Mouse (Mus musculus) heart, embryonic 16.5 days (tissue): ENCODE measurements around the gene Ces1b. TPM values are rescaled to one million over a fixed set of nuclear protein-coding genes. Genes with fewer than 3 reads are reported as not detected.

ENCODE experiments used
- ATAC-seq: fragments of 200-750 bp; cut with Nextera tagmentation; replicated peaks from 2 replicates; pipeline ENCODE4 v1.8.0; 2017; ENCODE audit warnings: moderate number of reproducible peaks; ENCODE audit not compliant: insufficient read depth, low FRiP score; ENCODE audit errors: extremely low read depth
- H3K27ac ChIP-seq: fragments of 300-500 bp; sonication (generic); 2 replicates; pipeline ENCODE4 v1.5.1; 2014; ENCODE audit warnings: mild to moderate bottlenecking, low read length, control low read depth, moderate library complexity
- H3K27me3 ChIP-seq: fragments of 300-500 bp; sonication (generic); 2 replicates; pipeline ENCODE4 v1.6.1; 2014; ENCODE audit warnings: low read length, mixed read lengths; ENCODE audit not compliant: control insufficient read depth, insufficient read depth
- H3K36me3 ChIP-seq: fragments of 300-500 bp; sonication (generic); 2 replicates; pipeline ENCODE4 v1.6.1; 2014; ENCODE audit not compliant: control insufficient read depth, insufficient read depth
- H3K4me1 ChIP-seq: fragments of 300-500 bp; sonication (generic); 2 replicates; pipeline ENCODE4 v1.6.1; 2014; ENCODE audit warnings: low read length, mixed read lengths; ENCODE audit not compliant: control insufficient read depth, insufficient read depth
- H3K4me2 ChIP-seq: fragments of 300-500 bp; sonication (generic); 2 replicates; pipeline ENCODE4 v1.6.1; 2014; ENCODE audit warnings: low read depth, mild to moderate bottlenecking, control low read depth, low read length
- H3K4me3 ChIP-seq: fragments of 300-500 bp; sonication (generic); 2 replicates; pipeline ENCODE4 v1.5.1; 2014; ENCODE audit warnings: mild to moderate bottlenecking, control low read depth, low read length
- H3K9ac ChIP-seq: fragments of 300-500 bp; sonication (generic); 2 replicates; pipeline ENCODE4 v1.6.1; 2014; ENCODE audit warnings: low read length, control low read depth
- H3K9me3 ChIP-seq: fragments of 300-500 bp; sonication (generic); replicated peaks from 2 replicates; pipeline ENCODE4 v1.6.1; 2016; ENCODE audit warnings: low read length; ENCODE audit not compliant: control insufficient read depth
- WGBS: fragments of 180-500 bp; shearing (Covaris S2); extraction: QIAGEN DNeasy Blood & Tissue Kit; methylation state at CpG from one replicate; pipeline ENCODE4 v1.1.7; 2014; 5-methylcytosine and 5-hydroxymethylcytosine counted together
- polyA plus RNA-seq: library from polyadenylated mRNA; unstranded; fragments of >200 nt; fragmentation: Nextera tagmentation; extraction: Ambion mirVana; gene quantifications from 2 replicates; pipeline ENCODE4 v1.2.1, GENCODE M21; 2015

The Ces1b gene
- 0.19 and 0.37 TPM in 2 replicates for polyA plus RNA-seq

DNA sequence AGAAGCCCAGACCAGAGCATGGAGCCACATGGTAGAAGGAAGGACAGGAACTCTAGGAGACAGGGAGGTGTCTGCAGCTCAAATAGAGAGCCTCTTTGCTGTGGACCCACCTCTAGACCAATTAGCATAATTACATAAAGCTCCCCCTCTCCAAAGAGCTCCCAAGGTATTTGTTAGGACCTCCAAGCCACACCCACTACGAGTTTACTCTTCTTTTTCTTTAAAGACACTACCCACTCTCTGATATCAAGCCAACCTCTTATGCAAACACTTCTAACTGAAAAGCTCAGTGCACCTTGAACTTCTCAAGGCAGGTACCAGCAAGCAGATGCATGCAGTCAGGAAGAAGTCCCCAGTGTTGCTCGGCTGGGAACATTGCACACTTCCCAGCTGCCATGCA, at the start of gene Ces1b:
Gene Ces1b (minus strand): TSS at position 131 of the 400 bp plus-strand sequence.
- H3K9me3 ChIP-seq = no peaks in the 10 kb centered on the region
- H3K4me3 ChIP-seq = no peak within 1 kb of the TSS
- WGBS = 55% methylated on average over 2 of the region's 2 CpGs
- no peak within 1 kb of the TSS for H3K4me2 ChIP-seq
- no peaks in the 10 kb centered on the region for H3K27me3 ChIP-seq
- H3K36me3 ChIP-seq = no peaks in the 10 kb centered on the region
- no peak for ATAC-seq
- H3K9ac ChIP-seq = no peak within 1 kb of the TSS
- no peak within 1 kb of the TSS for H3K27ac ChIP-seq
- no peaks in the 10 kb centered on the region for H3K4me1 ChIP-seq

DNA sequence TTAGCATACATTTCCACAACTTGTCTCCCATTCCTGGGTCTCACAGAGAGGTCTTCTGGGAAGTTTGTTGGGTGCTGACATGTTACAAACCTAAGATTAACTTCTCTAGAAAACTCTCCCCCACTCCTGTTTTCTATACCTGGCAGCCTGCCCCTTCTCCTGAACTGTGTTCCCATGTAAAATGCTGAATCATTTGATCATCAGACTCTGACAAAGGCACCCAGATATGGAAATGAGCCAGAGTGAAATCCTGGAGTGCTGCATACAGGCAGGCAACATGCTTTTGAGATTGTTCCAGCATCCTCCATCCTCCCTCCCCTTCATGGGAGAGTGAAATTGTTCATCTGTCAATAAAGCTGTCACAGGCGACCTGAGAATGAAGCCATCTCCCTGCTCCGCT, 46.7 kb upstream of the Ces1b start:
- WGBS = 65% methylated on average over 2 of the region's 2 CpGs
- H3K36me3 ChIP-seq = no peaks in the 10 kb centered on the region
- H3K27ac ChIP-seq = no peak overlapping the region
- H3K9ac ChIP-seq = no peak overlapping the region
- H3K27me3 ChIP-seq = no peaks in the 10 kb centered on the region
- no peaks in the 10 kb centered on the region for H3K9me3 ChIP-seq
- ATAC-seq = no peak
- H3K4me1 ChIP-seq = no peaks in the 10 kb centered on the region
- no peak overlapping the region for H3K4me2 ChIP-seq
- no peak overlapping the region for H3K4me3 ChIP-seq

DNA sequence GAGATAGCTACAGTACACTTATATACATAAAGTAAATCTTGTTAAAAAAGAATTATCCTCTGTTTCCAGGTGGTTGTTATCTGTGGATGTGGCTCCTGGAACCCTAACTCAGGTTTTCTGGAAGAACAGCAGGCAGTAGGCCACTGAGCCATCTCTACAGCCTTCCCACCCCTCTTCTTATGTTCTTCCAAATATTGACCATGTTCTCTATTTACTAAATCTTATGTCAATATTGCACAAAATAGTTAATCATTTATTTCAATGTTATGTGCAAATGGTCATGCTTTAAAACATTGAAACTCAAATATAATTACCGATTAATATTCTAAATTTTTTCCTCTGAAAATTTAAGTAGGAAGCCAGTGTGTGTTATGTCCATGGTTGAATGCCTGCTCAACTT, 42.2 kb upstream of the Ces1b start:
- WGBS = 86% methylated on average over 1 of the region's 1 CpGs

DNA sequence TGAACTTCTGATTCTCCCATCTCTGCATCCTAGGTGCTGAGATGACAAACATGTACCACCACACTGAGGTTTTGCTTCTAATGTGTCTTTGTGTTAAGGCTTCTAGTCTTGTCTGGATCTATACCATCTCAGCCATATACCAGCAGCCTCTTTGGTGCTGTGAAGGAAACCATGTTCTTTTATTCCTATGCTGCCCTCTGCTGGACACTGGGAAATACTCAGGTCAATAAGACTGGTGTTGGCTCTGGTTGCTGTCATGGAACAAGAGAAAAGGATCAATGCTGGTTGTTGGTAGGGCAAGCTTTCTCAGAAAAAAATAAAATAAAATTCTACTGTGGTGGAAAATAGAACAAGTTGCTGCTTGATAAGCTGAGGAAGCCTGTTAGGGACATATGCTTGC, 15.6 kb upstream of the Ces1b start:
- H3K4me2 ChIP-seq = no peak overlapping the region
- H3K27me3 ChIP-seq = no peaks in the 10 kb centered on the region
- no peak overlapping the region for H3K4me3 ChIP-seq
- H3K36me3 ChIP-seq = no peaks in the 10 kb centered on the region
- no peak overlapping the region for H3K27ac ChIP-seq
- H3K4me1 ChIP-seq = no peaks in the 10 kb centered on the region
- no peak overlapping the region for H3K9ac ChIP-seq
- H3K9me3 ChIP-seq = no peaks in the 10 kb centered on the region
- no peak for ATAC-seq

More for the DNA sequence above, 42.2 kb upstream of the Ces1b start:
- H3K4me3 ChIP-seq = no peak overlapping the region
- H3K27ac ChIP-seq = no peak overlapping the region
- H3K4me2 ChIP-seq = no peak overlapping the region
- H3K36me3 ChIP-seq = no peaks in the 10 kb centered on the region
- no peaks in the 10 kb centered on the region for H3K27me3 ChIP-seq
- no peaks in the 10 kb centered on the region for H3K4me1 ChIP-seq
- no peaks in the 10 kb centered on the region for H3K9me3 ChIP-seq
- ATAC-seq = no peak
- no peak overlapping the region for H3K9ac ChIP-seq

DNA sequence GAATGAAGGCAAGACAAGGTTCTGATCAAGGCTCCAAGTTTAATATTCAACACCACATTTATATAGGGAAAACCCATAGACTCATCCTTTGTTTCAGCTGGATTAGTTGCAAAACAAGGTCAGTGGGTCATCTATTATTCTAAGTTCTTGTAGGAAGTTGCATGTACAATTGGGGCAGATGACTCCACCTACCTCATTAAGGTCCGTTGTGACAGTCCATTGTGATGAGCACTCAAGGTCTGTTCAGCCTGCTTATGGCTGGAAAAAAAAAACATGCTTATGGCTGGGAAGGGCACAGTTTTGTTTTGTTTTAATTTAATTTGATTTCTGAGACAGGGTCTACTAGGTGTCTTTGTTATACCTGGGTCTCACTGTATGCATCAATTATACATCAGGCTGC, 11.5 kb upstream of the Ces1b start:
- Histone ChIP-seq H3K36me3 (no peaks in the 10 kb centered on the region), H3K4me1 (no peaks in the 10 kb centered on the region), H3K4me2 (no peak overlapping the region), H3K27me3 (no peaks in the 10 kb centered on the region), H3K4me3 (no peak overlapping the region), H3K9ac (no peak overlapping the region), H3K9me3 (no peaks in the 10 kb centered on the region), H3K27ac (no peak overlapping the region)
- no peak for ATAC-seq
- 72% methylated on average over 1 of the region's 1 CpGs for WGBS

- H3K27ac ChIP-seq = no peak overlapping the region
- H3K27me3 ChIP-seq = no peaks in the 10 kb centered on the region
- no peak overlapping the region for H3K4me2 ChIP-seq
- no peaks in the 10 kb centered on the region for H3K36me3 ChIP-seq
- no peaks in the 10 kb centered on the region for H3K4me1 ChIP-seq
- ATAC-seq = no peak
- H3K9me3 ChIP-seq = no peaks in the 10 kb centered on the region
- no peak overlapping the region for H3K9ac ChIP-seq
- 11% methylated on average over 2 of the region's 2 CpGs for WGBS
- no peak overlapping the region for H3K4me3 ChIP-seq
Measured at GRCm38 (mm10) chr8:93088686-93089122, 8.9 kb upstream of the Ces1b start.

DNA sequence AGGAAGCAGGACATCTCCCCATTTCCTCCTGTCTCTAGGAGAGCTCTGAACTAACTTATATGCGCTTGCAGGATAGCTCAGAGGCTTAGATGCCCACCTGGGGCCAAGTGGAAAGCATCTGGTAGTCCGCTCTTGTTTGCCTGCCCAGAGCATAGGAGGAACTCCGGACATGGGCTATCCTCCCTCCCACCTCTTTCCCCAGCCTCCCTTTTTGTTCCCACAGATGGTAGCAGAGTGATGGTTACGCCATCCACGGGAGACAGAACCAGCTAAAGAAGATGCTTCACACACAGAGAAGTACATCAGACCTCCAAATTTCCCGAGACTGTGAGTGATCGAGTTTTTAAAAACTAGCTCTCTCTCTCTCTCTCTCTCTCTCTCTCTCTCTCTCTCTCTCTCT, 8.4 kb upstream of the Ces1b start:
- Histone ChIP-seq H3K27me3 (no peaks in the 10 kb centered on the region), H3K27ac (no peak overlapping the region), H3K36me3 (no peaks in the 10 kb centered on the region), H3K9me3 (no peaks in the 10 kb centered on the region), H3K4me1 (no peaks in the 10 kb centered on the region), H3K9ac (no peak overlapping the region), H3K4me3 (no peak overlapping the region), H3K4me2 (no peak overlapping the region)
- 38% methylated on average over 7 of the region's 7 CpGs for WGBS
- no peak for ATAC-seq

DNA sequence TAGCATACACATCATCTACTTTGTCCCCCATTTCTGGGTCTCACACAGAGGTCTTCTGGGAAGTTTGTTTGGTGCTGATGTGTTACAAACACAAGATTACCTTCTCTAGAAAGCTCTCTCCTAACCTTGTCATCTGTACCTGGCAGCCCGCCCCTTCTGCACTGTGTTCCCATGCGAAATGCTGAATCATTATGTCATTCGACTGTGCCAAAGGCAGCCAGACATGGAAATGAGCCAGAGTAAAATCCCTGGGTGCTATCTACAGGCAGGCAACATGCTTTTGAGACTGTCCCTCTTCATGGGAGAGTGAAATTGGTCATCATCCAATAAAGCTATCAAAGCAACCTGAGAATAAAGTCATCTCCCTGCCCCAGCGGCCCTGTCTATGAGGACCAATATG, 4.6 kb downstream of the Ces1b start:
- Histone ChIP-seq H3K4me3 (no peak overlapping the region), H3K4me2 (no peak overlapping the region), H3K36me3 (no peaks in the 10 kb centered on the region), H3K4me1 (no peaks in the 10 kb centered on the region), H3K9ac (no peak overlapping the region), H3K27ac (no peak overlapping the region), H3K27me3 (no peaks in the 10 kb centered on the region), H3K9me3 (no peaks in the 10 kb centered on the region)
- 87% methylated on average over 4 of the region's 4 CpGs for WGBS
- no peak for ATAC-seq

- no peaks in the 10 kb centered on the region for H3K9me3 ChIP-seq
- H3K9ac ChIP-seq = no peak overlapping the region
- H3K27me3 ChIP-seq = no peaks in the 10 kb centered on the region; the same call in 1 of the 2 replicates
- no peaks in the 10 kb centered on the region for H3K36me3 ChIP-seq
- ATAC-seq = no peak
- no peak overlapping the region for H3K4me2 ChIP-seq
- no peak overlapping the region for H3K27ac ChIP-seq
- WGBS = 83% methylated on average over 3 of the region's 3 CpGs
- no peak overlapping the region for H3K4me3 ChIP-seq
- no peaks in the 10 kb centered on the region for H3K4me1 ChIP-seq
Measured at GRCm38 (mm10) chr8:93063416-93064117, 16.2 kb downstream of the Ces1b start.
